In genomic region chr14:28505586-28506375, GRCm38 (mm10) we compare ENCODE assay signal across 8 mouse cellular contexts. TPM values are rescaled to one million over a fixed set of nuclear protein-coding genes. Genes with fewer than 3 reads are reported as not detected.
A peak's percentile ranks its signal among the peaks of the same experiment; 100 is the strongest.
DNase-seq lines count a peak whose midpoint lies in the region; ATAC-seq and TF ChIP-seq lines count a peak whose summit lies in the region.

No protein-coding gene starts in this region.

- H3K27me3 ChIP-seq in heart, embryonic 11.5 days (ENCODE audit: control insufficient read depth, insufficient read depth, low read length), result no peaks in the 10 kb centered on the region
- H3K27me3 ChIP-seq in kidney, embryonic 15.5 days, result peaks cover 80% of the 10 kb centered on the region
- H3K27me3 ChIP-seq in midbrain, embryonic 10.5 days (ENCODE audit: low read depth, poor library complexity, severe bottlenecking), result peaks cover 62% of the 10 kb centered on the region

- H3K9me3 ChIP-seq in heart, embryonic 11.5 days (replicated peaks; ENCODE audit: control insufficient read depth, low read length), result no peaks in the 10 kb centered on the region
- H3K9me3 ChIP-seq in kidney, embryonic 15.5 days (replicated peaks), result no peaks in the 10 kb centered on the region
- no peaks in the 10 kb centered on the region for H3K9me3 ChIP-seq in midbrain, embryonic 10.5 days (replicated peaks)

- no peak for TF ChIP-seq POLR2A in cortical plate, adult 2 months (IDR thresholded peaks at IDR 0.05; ENCODE audit: extremely low read depth, insufficient read depth, low read length)

- no peaks in the 10 kb centered on the region for H3K4me1 ChIP-seq in cortical plate, adult 2 months (ENCODE audit: control insufficient read depth, insufficient read depth, low read length)
- H3K4me1 ChIP-seq in heart, embryonic 11.5 days (ENCODE audit: control insufficient read depth, insufficient read depth, low read length), result peaks cover 17% of the 10 kb centered on the region
- H3K4me1 ChIP-seq in kidney, embryonic 15.5 days, result peaks cover 62% of the 10 kb centered on the region
- peaks cover 81% of the 10 kb centered on the region for H3K4me1 ChIP-seq in midbrain, embryonic 10.5 days

- ATAC-seq in heart, embryonic 11.5 days (replicated peaks; ENCODE audit: insufficient number of reproducible peaks, low FRiP score, low TSS enrichment), result no peak
- peak; percentile 20 for ATAC-seq in kidney, embryonic 15.5 days (replicated peaks; ENCODE audit: low FRiP score)

- DNase-seq in ovary, postnatal 10 days (ENCODE audit: low spot score), result peak; percentile 22
- no peak for DNase-seq in ovary, adult 18-20 months (ENCODE audit: low spot score)
- peak; percentile 68 for DNase-seq in midbrain, embryonic 10.5 days (ENCODE audit: low spot score)
- peak; percentile 68 for DNase-seq in testis, postnatal 10 days (ENCODE audit: low spot score)
- DNase-seq in thymus, adult 18-20 months, result no peak

- H3K27ac ChIP-seq in cortical plate, adult 2 months (ENCODE audit: insufficient read depth, low read length), result no peak overlapping the region
- H3K27ac ChIP-seq in heart, embryonic 11.5 days (ENCODE audit: low read depth, low read length), result peak overlapping the region; percentile 97
- H3K27ac ChIP-seq in kidney, embryonic 15.5 days, result peak overlapping the region; percentile 92
- peak overlapping the region; percentile 97 for H3K27ac ChIP-seq in midbrain, embryonic 10.5 days (replicated peaks)

- H3K4me2 ChIP-seq in heart, embryonic 11.5 days, result peak overlapping the region; percentile 96
- peak overlapping the region; percentile 90 for H3K4me2 ChIP-seq in kidney, embryonic 15.5 days

- WGBS in heart, embryonic 11.5 days (ENCODE audit: insufficient replicate concordance), result under 1% methylated on average over 61 of the region's 62 CpGs
- WGBS in kidney, embryonic 15.5 days, result under 1% methylated on average over 62 of the region's 62 CpGs
- under 1% methylated on average over 62 of the region's 62 CpGs for WGBS in midbrain, embryonic 10.5 days

- no peaks in the 10 kb centered on the region for H3K36me3 ChIP-seq in heart, embryonic 11.5 days (ENCODE audit: control insufficient read depth, insufficient read depth, low read length)
- H3K36me3 ChIP-seq in kidney, embryonic 15.5 days, result no peaks in the 10 kb centered on the region
- no peaks in the 10 kb centered on the region for H3K36me3 ChIP-seq in midbrain, embryonic 10.5 days

- peak overlapping the region; percentile 44 for H3K4me3 ChIP-seq in cortical plate, adult 2 months (ENCODE audit: insufficient read depth, low read length)
- H3K4me3 ChIP-seq in heart, embryonic 11.5 days (ENCODE audit: low read depth, low read length), result peak overlapping the region; percentile 81
- H3K4me3 ChIP-seq in kidney, embryonic 15.5 days (replicated peaks), result peak overlapping the region; percentile 64
- H3K4me3 ChIP-seq in midbrain, embryonic 10.5 days, result peak overlapping the region; percentile 80

- no peak for TF ChIP-seq CTCF in cortical plate, adult 2 months (IDR thresholded peaks at IDR 0.05; ENCODE audit: extremely low read depth, insufficient read depth, low read length)

- H3K9ac ChIP-seq in heart, embryonic 11.5 days (ENCODE audit: low read depth, low read length), result peak overlapping the region; percentile 96
- peak overlapping the region; percentile 68 for H3K9ac ChIP-seq in kidney, embryonic 15.5 days

RNA-seq across cellular contexts. Expression of gene Wnt5a, which starts 1.2 kb away (rescaled TPM):
- polyA plus RNA-seq in cortical plate, adult 2 months (2012; rRNA removed), result 4.5 and 5.0 TPM in 2 replicates
- 37.2 and 42.5 TPM in 2 replicates for polyA plus RNA-seq in heart, embryonic 11.5 days (2014; fragmentation: Nextera tagmentation; extraction: Ambion mirVana)
- polyA plus RNA-seq in kidney, embryonic 15.5 days (2015; fragmentation: Nextera tagmentation; extraction: Ambion mirVana), result 23.3 and 26.4 TPM in 2 replicates
- polyA plus RNA-seq in midbrain, embryonic 10.5 days (2016; fragmentation: Nextera tagmentation; extraction: Ambion mirVana), result 49.5 and 49.7 TPM in 2 replicates

Comparison
In these comparisons a context has a peak if more than half of its experiments do, and no peak if none do; other contexts are left out.
1. DNase-seq: peak in ovary, postnatal 10 days (single experiment), midbrain, embryonic 10.5 days (single experiment) and testis, postnatal 10 days (single experiment); none in ovary, adult 18-20 months (single experiment) and thymus, adult 18-20 months (0 of 2).
2. Peak in every context shown above with its lines, with median percentiles within 50 percentile points of each other: H3K4me3 ChIP-seq.